Mouse (Mus musculus) olfactory bulb, adult 2 months (tissue): Measurements from ENCODE around the gene Jpt1. TPM values are rescaled to one million over a fixed set of nuclear protein-coding genes. Genes with fewer than 3 reads are reported as not detected.

ENCODE experiments used
- H3K27ac ChIP-seq: fragments of 200-500 bp; 2 replicates; pipeline ENCODE4 v1.5.1; 2012; ENCODE audit warnings: low read depth, low read length; ENCODE audit not compliant: insufficient read depth
- H3K4me1 ChIP-seq: fragments of 200-500 bp; 2 replicates; pipeline ENCODE4 v1.6.1; 2012; ENCODE audit warnings: low read length; ENCODE audit not compliant: control insufficient read depth, insufficient read depth
- H3K4me3 ChIP-seq: fragments of 200-500 bp; 2 replicates; pipeline ENCODE4 v1.5.1; 2012; ENCODE audit warnings: mild to moderate bottlenecking, low read depth, low read length, moderate library complexity; ENCODE audit not compliant: insufficient read depth
- CTCF ChIP-seq: fragments of 200-500 bp; IDR thresholded peaks from 2 replicates; pipeline ENCODE4 v1.5.1; 2012; ENCODE audit warnings: low read depth, mild to moderate bottlenecking, low read length, moderate library complexity; ENCODE audit not compliant: insufficient read depth
- POLR2A ChIP-seq: fragments of 200-500 bp; IDR thresholded peaks from 2 replicates; pipeline ENCODE4 v1.6.1; 2012; ENCODE audit warnings: mild to moderate bottlenecking, low read depth, low read length, moderate library complexity; ENCODE audit not compliant: insufficient read depth
- WGBS: fragments of 180-500 bp; shearing (Covaris S2); methylation state at CpG from one replicate; pipeline ENCODE4 v1.1.7; 2018; 5-methylcytosine and 5-hydroxymethylcytosine counted together
- polyA plus RNA-seq: library from polyadenylated mRNA; stranded (reverse); fragments of >200 nt; gene quantifications from 2 replicates; pipeline ENCODE4 v1.2.4, GENCODE M21; 2012; ENCODE audit warnings: low replicate concordance; ENCODE audit not compliant: missing spikeins, insufficient read depth, insufficient read length

Jpt1 gene
- polyA plus RNA-seq, 1 experiment = not detected

GRCm38 (mm10) chr11:115451781-115452241 is 62.4 kb downstream of the Jpt1 start:
- no peak overlapping the region for H3K27ac ChIP-seq
- no peaks in the 10 kb centered on the region for H3K4me1 ChIP-seq
- no peak overlapping the region for H3K4me3 ChIP-seq
- no peak for TF ChIP-seq CTCF
- TF ChIP-seq POLR2A = no peak
- 77% methylated on average over 8 of the region's 8 CpGs for WGBS

GRCm38 (mm10) chr11:115450176-115450575 is 64.0 kb downstream of the Jpt1 start:
- Histone ChIP-seq H3K4me3 (no peak overlapping the region), H3K27ac (no peak overlapping the region), H3K4me1 (no peaks in the 10 kb centered on the region)
- WGBS = 95% methylated on average over 7 of the region's 7 CpGs
- TF ChIP-seq CTCF = no peak
- TF ChIP-seq POLR2A = no peak

DNA sequence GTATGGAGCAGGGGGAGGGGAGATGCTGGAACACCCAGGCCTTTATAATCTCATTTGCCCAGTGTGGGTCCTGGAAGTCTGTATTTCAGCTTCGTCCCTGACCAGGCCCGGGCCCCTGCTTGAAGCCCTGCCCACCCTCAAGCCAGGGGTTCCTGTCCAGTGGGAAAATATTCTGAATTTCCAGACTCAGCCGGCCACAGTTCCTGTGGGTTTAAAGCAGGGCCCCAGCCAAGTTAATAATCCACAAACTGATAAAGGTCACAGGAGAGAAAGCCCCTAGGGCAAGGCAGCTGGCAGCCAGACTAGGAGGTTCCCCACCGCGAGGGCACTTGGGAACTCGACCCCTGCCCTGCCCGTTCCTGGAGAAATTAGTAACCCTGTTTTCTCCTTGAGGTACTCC is 65.2 kb downstream of the Jpt1 start:
- TF ChIP-seq CTCF (no peak), POLR2A (no peak)
- H3K4me1 ChIP-seq = no peaks in the 10 kb centered on the region
- WGBS = 71% methylated on average over 7 of the region's 7 CpGs
- no peak overlapping the region for H3K27ac ChIP-seq
- H3K4me3 ChIP-seq = no peak overlapping the region

GRCm38 (mm10) chr11:115448075-115448474 is 66.1 kb downstream of the Jpt1 start:
- TF ChIP-seq POLR2A (no peak), CTCF (no peak)
- Histone ChIP-seq H3K4me3 (no peak overlapping the region), H3K4me1 (no peaks in the 10 kb centered on the region), H3K27ac (no peak overlapping the region)
- WGBS = 93% methylated on average over 16 of the region's 16 CpGs

Other genes with a start within 250 kb of the Jpt1 start
- not detected in 2 replicates for gene Grin2c, start 247.1 kb downstream of the Jpt1 start, polyA plus RNA-seq
- gene Fdxr, start 237.3 kb downstream of the Jpt1 start, polyA plus RNA-seq = not detected in 2 replicates
- gene Fads6, start 216.7 kb downstream of the Jpt1 start, polyA plus RNA-seq = not detected in 2 replicates
- not detected in 2 replicates for gene Otop2, start 207.2 kb downstream of the Jpt1 start, polyA plus RNA-seq
- not detected in 2 replicates for gene Ush1g, start 192.3 kb downstream of the Jpt1 start, polyA plus RNA-seq
- gene Otop3, start 179.7 kb downstream of the Jpt1 start, polyA plus RNA-seq = not detected in 2 replicates
- not detected in 2 replicates for gene Hid1, start 146.6 kb downstream of the Jpt1 start, polyA plus RNA-seq
- not detected in 2 replicates for gene Cdr2l, start 132.5 kb downstream of the Jpt1 start, polyA plus RNA-seq
- gene Mrpl58, start 110.6 kb downstream of the Jpt1 start, polyA plus RNA-seq = not detected in 2 replicates
- gene Atp5h, start 94.4 kb downstream of the Jpt1 start, polyA plus RNA-seq = not detected in 2 replicates
- gene Kctd2, start 94.3 kb downstream of the Jpt1 start, polyA plus RNA-seq = not detected in 2 replicates
- gene Trim80, start 73.8 kb downstream of the Jpt1 start, polyA plus RNA-seq = not detected in 2 replicates
- not detected in 2 replicates for gene Slc16a5, start 51.9 kb downstream of the Jpt1 start, polyA plus RNA-seq
- gene Armc7, start 38.7 kb downstream of the Jpt1 start, polyA plus RNA-seq = not detected in 2 replicates
- not detected in 2 replicates for gene Nt5c, start 22.5 kb downstream of the Jpt1 start, polyA plus RNA-seq
- 478 TPM in 1 of 2 replicates, not detected in the other for gene Sumo2, start 21.9 kb upstream of the Jpt1 start, polyA plus RNA-seq
- gene Nup85, start 50.0 kb upstream of the Jpt1 start, polyA plus RNA-seq = not detected in 2 replicates
- gene Mrps7, start 89.5 kb upstream of the Jpt1 start, polyA plus RNA-seq = not detected in 2 replicates
- 79.7 TPM in 1 of 2 replicates, not detected in the other for gene Gga3, start 89.7 kb upstream of the Jpt1 start, polyA plus RNA-seq
- gene Mif4gd, start 98.6 kb upstream of the Jpt1 start, polyA plus RNA-seq = not detected in 2 replicates
- gene Slc25a19, start 113.9 kb upstream of the Jpt1 start, polyA plus RNA-seq = not detected in 2 replicates
- 264 TPM in 1 of 2 replicates, not detected in the other for gene Grb2, start 194.2 kb upstream of the Jpt1 start, polyA plus RNA-seq